Mouse (Mus musculus): ENCODE data around the gene Mapkap1.

DNA sequence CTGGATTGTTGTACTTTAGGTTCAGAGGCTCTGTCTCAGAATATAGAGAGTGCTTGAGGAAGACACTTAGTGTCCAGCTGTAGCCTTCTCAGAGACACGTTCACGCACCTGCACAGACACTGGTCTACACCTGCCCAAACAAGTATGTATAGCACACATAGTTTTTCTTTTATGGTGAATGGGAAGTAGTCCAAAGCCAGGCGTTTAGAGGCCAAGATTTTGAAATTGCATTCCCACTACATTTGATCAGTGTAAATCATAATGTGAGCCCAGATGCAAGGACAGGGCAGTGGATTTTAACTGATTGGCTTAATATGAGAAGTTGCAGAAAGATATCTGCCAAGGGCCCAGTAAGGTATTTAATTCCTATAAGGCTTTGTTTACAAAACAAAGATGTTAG, 17.6 kb downstream of the Mapkap1 start:
- TF ChIP-seq CTCF (IDR thresholded peaks at IDR 0.05; ENCODE audit: low read depth, low read length) (no peak), POLR2A (IDR thresholded peaks at IDR 0.05; ENCODE audit: extremely low read depth, insufficient read depth, low read length) (no peak)

Measured in liver, adult 2 months (tissue).